Mouse (Mus musculus): Measurements from ENCODE around the gene Maml3. TPM values are rescaled to one million over a fixed set of nuclear protein-coding genes. Genes with fewer than 3 reads are reported as not detected.

Gene Maml3
- polyA plus RNA-seq, 1 experiment = 2.2 TPM

DNA sequence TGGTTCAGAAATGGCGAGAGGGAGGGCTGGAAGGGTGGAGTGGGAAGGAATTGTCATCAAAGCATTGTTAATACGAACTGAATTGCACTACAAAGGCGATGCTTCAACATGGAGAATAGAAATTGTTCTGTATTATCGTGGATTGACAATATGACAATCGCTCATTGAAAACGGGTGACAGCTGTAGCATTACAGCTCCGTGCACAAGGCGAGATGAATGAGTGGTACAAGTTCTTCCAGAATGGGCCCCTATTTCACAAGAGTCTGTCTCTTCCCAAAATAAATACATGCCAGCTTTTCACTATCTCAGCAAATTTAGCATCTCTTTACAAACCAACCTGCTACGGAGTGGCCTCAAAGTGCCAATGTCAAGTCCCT lies 103.4 kb downstream of the Maml3 start:
- no peak overlapping the region for H3K4me3 ChIP-seq (ENCODE audit: insufficient read depth, poor library complexity, severe bottlenecking)
- no peaks in the 10 kb centered on the region for H3K79me3 ChIP-seq (ENCODE audit: low read depth)
- no peaks in the 10 kb centered on the region for H3K27me3 ChIP-seq (ENCODE audit: control insufficient read depth, insufficient read depth, insufficient read length)
- no peaks in the 10 kb centered on the region for H3K79me2 ChIP-seq (ENCODE audit: control insufficient read depth, insufficient read depth)
- H3K36me3 ChIP-seq (ENCODE audit: control insufficient read depth, insufficient read depth) = no peaks in the 10 kb centered on the region
- H3ac ChIP-seq (ENCODE audit: control insufficient read depth, insufficient read length, low read depth) = no peak overlapping the region
- TF ChIP-seq MYOD1 (IDR thresholded peaks at IDR 0.05; ENCODE audit: control insufficient read depth, insufficient read length, low read depth) = no peak
- TF ChIP-seq CTCF (IDR thresholded peaks at IDR 0.05; ENCODE audit: control insufficient read depth, insufficient read depth, insufficient read length) = no peak

DNA sequence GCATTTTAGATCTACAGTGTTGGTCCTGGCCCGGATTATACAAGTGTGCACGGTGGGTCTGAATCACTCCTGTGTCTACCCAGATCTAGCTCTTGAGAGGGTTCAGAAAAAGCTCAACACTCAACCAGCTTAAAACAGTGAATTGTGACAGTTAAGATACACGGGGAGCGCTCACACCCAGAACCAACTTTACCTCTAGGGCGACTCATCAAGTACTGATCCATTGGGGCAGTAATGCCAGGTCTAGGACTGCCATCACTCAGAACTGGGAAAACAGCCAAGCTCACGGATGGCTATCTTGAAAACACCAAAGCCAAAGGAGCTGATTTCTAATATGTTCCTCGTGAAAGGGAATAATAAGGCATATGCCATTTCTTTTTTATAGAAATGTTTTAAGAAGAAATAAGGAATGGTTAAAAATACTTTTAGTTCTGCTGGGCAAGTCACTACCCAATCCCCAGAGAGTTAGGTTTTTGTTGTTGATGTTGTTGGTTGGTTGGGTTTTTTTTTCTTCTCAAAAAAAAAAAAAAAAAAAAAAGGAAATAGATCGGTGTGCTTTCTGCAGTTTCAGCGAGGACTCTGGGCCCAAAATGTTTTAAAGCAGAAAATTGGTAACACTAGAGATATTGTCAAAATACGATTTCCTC lies 103.9 kb downstream of the Maml3 start:
- Histone ChIP-seq H3K27me3 (ENCODE audit: control insufficient read depth, insufficient read depth, insufficient read length) (no peaks in the 10 kb centered on the region), H3ac (ENCODE audit: control insufficient read depth, insufficient read length, low read depth) (no peak overlapping the region), H3K4me3 (ENCODE audit: insufficient read depth, poor library complexity, severe bottlenecking) (no peak overlapping the region), H3K79me3 (ENCODE audit: low read depth) (no peaks in the 10 kb centered on the region), H3K36me3 (ENCODE audit: control insufficient read depth, insufficient read depth) (no peaks in the 10 kb centered on the region), H3K79me2 (ENCODE audit: control insufficient read depth, insufficient read depth) (no peaks in the 10 kb centered on the region)
- TF ChIP-seq FOSL1 (IDR thresholded peaks at IDR 0.05; ENCODE audit: insufficient read depth, low read length, poor library complexity, severe bottlenecking) (no peak), MYOD1 (IDR thresholded peaks at IDR 0.05; ENCODE audit: control insufficient read depth, insufficient read length, low read depth) (no peak), MYOG (IDR thresholded peaks at IDR 0.05; ENCODE audit: control insufficient read depth, extremely low read depth, insufficient read length) (no peak), MAX (IDR thresholded peaks at IDR 0.05) (no peak), CTCF (IDR thresholded peaks at IDR 0.05; ENCODE audit: control insufficient read depth, insufficient read depth, insufficient read length) (no peak), CEBPB (IDR thresholded peaks at IDR 0.05; ENCODE audit: low read depth) (no peak), USF1 (IDR thresholded peaks at IDR 0.05; ENCODE audit: low read depth) (no peak)

DNA sequence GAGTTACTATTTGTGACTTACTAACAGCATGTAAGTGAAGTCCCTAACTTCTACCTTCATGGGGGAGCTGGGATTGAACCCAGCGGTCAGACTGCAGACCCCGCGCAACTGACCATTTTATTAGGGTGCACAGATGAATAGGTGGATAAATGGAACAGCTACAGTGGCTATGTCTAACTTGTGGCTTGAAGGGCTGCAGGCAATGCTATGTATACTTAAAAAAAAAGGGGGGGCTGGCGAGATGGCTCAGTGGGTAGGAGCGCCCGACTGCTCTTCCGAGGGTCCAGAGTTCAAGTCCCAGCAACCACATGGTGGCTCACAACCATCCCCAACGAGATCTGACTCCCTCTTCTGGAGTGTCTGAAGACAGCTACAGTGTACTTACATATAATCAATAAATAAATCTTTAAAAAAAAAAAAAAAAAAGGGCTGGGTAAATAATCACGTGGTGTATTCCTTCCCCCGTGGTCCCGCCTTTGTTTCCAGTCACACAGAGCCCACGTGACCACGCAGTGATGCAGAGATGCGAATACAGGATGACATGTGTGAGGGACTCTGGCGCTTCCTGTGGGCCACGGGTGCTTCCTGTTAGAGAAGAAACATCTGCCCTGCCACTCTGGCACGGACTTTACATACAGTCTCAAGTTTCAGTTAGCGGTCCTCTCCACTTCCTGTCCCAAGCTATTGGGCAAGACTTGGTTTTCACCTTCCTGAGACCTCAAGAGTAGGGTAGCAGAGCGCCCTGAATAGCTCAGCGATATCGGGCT lies 105.0 kb downstream of the Maml3 start:
- no peaks in the 10 kb centered on the region for H3K36me3 ChIP-seq (ENCODE audit: control insufficient read depth, insufficient read depth)
- H3K27me3 ChIP-seq (ENCODE audit: control insufficient read depth, insufficient read depth, insufficient read length) = no peaks in the 10 kb centered on the region
- H3K79me3 ChIP-seq (ENCODE audit: low read depth) = no peaks in the 10 kb centered on the region
- H3ac ChIP-seq (ENCODE audit: control insufficient read depth, insufficient read length, low read depth) = no peak overlapping the region
- TF ChIP-seq MAX (IDR thresholded peaks at IDR 0.05) (no peak), MYOG (IDR thresholded peaks at IDR 0.05; ENCODE audit: control insufficient read depth, extremely low read depth, insufficient read length) (no peak), USF1 (IDR thresholded peaks at IDR 0.05; ENCODE audit: low read depth) (no peak), CEBPB (IDR thresholded peaks at IDR 0.05; ENCODE audit: low read depth) (no peak), MYOD1 (IDR thresholded peaks at IDR 0.05; ENCODE audit: control insufficient read depth, insufficient read length, low read depth) (no peak)
- no peak overlapping the region for H3K4me3 ChIP-seq (ENCODE audit: insufficient read depth, poor library complexity, severe bottlenecking)
- H3K79me2 ChIP-seq (ENCODE audit: control insufficient read depth, insufficient read depth) = no peaks in the 10 kb centered on the region

DNA sequence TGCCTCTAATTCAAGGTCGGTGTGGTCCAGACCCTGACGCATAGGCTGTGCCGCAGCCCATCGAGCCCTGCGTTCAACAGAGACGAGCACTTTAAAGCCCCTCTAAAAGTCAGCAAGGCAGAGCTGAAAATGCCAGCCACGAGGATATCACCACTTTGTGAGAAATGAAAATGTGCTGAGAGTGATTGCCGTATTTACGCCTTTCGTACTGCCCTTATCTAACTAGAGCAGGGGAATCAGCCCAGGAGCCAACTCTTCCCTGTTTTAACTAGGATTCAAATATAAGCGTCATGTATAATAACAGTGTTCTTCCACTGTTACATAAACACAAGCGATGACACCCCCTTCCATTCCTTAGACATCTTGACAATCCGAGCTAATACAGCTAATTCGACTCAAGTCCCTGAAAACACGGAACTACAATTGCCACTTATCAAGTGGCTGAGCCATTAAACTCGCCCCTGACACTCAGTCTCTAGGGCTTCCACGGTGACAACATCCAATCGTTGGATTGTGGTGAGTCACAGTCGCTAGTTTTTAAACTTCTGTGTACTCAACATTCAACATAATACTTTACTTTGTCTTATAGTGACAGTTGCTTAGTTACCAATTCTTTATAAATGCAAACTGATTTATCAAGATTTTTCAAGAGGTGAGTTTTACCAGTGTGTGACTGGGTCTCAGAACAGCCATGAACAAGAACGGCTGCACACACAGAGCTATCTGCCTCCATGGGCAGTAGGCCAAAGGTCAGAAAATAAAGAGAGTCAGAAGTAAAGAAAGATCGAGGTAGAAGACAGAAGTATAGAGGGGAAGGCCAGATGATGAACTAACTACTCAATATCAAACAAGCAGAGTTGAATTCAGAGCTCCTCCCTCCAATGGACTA lies 106.1 kb downstream of the Maml3 start:
- no peaks in the 10 kb centered on the region for H3K27me3 ChIP-seq (ENCODE audit: control insufficient read depth, insufficient read depth, insufficient read length)
- H3K79me2 ChIP-seq (ENCODE audit: control insufficient read depth, insufficient read depth) = no peaks in the 10 kb centered on the region
- no peak for TF ChIP-seq FOSL1 (IDR thresholded peaks at IDR 0.05; ENCODE audit: insufficient read depth, low read length, poor library complexity, severe bottlenecking)
- no peak for TF ChIP-seq CTCF (IDR thresholded peaks at IDR 0.05; ENCODE audit: control insufficient read depth, insufficient read depth, insufficient read length)
- TF ChIP-seq MAX (IDR thresholded peaks at IDR 0.05) = no peak
- no peak for TF ChIP-seq USF1 (IDR thresholded peaks at IDR 0.05; ENCODE audit: low read depth)
- no peak for TF ChIP-seq MYOD1 (IDR thresholded peaks at IDR 0.05; ENCODE audit: control insufficient read depth, insufficient read length, low read depth)
- no peak for TF ChIP-seq MYOG (IDR thresholded peaks at IDR 0.05; ENCODE audit: control insufficient read depth, extremely low read depth, insufficient read length)
- no peak for TF ChIP-seq CEBPB (IDR thresholded peaks at IDR 0.05; ENCODE audit: low read depth)

DNA sequence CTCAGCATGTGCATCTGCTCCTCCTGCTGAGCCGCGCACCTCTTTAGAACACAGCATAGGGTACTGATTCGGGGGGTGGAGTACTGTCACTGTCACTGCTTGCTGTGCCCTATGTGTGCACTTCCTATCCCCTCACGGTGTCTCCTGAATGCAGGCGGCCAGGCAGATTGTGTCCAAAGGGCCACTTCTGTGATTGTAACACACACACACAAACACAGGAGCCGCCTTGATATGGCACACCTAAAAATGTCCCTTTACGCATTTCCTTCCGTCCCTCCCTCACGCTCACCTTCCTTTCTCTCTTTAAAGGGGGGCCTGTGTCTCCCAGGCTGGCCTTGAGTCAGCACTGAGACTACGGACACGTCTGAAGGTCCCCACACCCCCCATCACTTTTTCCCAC lies 107.3 kb downstream of the Maml3 start:
- H3K79me3 ChIP-seq (ENCODE audit: low read depth) = no peaks in the 10 kb centered on the region
- H3K36me3 ChIP-seq (ENCODE audit: control insufficient read depth, insufficient read depth) = no peaks in the 10 kb centered on the region
- no peaks in the 10 kb centered on the region for H3K27me3 ChIP-seq (ENCODE audit: control insufficient read depth, insufficient read depth, insufficient read length)
- H3K4me3 ChIP-seq (ENCODE audit: insufficient read depth, poor library complexity, severe bottlenecking) = no peak overlapping the region
- no peaks in the 10 kb centered on the region for H3K79me2 ChIP-seq (ENCODE audit: control insufficient read depth, insufficient read depth)
- no peak overlapping the region for H3ac ChIP-seq (ENCODE audit: control insufficient read depth, insufficient read length, low read depth)
- TF ChIP-seq CEBPB (IDR thresholded peaks at IDR 0.05; ENCODE audit: low read depth) (no peak), FOSL1 (IDR thresholded peaks at IDR 0.05; ENCODE audit: insufficient read depth, low read length, poor library complexity, severe bottlenecking) (no peak), USF1 (IDR thresholded peaks at IDR 0.05; ENCODE audit: low read depth) (no peak), MAX (IDR thresholded peaks at IDR 0.05) (no peak), MYOD1 (IDR thresholded peaks at IDR 0.05; ENCODE audit: control insufficient read depth, insufficient read length, low read depth) (no peak), CTCF (IDR thresholded peaks at IDR 0.05; ENCODE audit: control insufficient read depth, insufficient read depth, insufficient read length) (no peak), MYOG (IDR thresholded peaks at IDR 0.05; ENCODE audit: control insufficient read depth, extremely low read depth, insufficient read length) (no peak)

More for the DNA sequence above, 106.1 kb downstream of the Maml3 start:
- Histone ChIP-seq H3ac (ENCODE audit: control insufficient read depth, insufficient read length, low read depth) (no peak overlapping the region), H3K4me3 (ENCODE audit: insufficient read depth, poor library complexity, severe bottlenecking) (no peak overlapping the region), H3K36me3 (ENCODE audit: control insufficient read depth, insufficient read depth) (no peaks in the 10 kb centered on the region), H3K79me3 (ENCODE audit: low read depth) (no peaks in the 10 kb centered on the region)

All from C2C12 (cell line).